Mouse (Mus musculus) testis, adult 2 months (tissue): ENCODE data around the gene Aldh9a1.

Experiments used
- CTCF ChIP-seq: fragments of 200-500 bp; IDR thresholded peaks from 2 replicates; pipeline ENCODE4 v1.5.1; 2012; ENCODE audit warnings: low read depth, mild to moderate bottlenecking, inconsistent platforms, low read length, moderate library complexity; ENCODE audit not compliant: control insufficient read depth, insufficient read depth, insufficient replicate concordance
- POLR2A ChIP-seq: fragments of 200-500 bp; IDR thresholded peaks from 2 replicates; pipeline ENCODE4 v1.6.1; 2012; ENCODE audit warnings: low read depth, mild to moderate bottlenecking, inconsistent platforms, low read length, moderate library complexity; ENCODE audit not compliant: control insufficient read depth

- no peak for TF ChIP-seq POLR2A
- no peak for TF ChIP-seq CTCF
Measured at GRCm38 (mm10) chr1:167385636-167386035, 35.8 kb downstream of the Aldh9a1 start.
